Mouse (Mus musculus): ENCODE measurements around the gene Oas2. TPM values are rescaled to one million over a fixed set of nuclear protein-coding genes. Genes with fewer than 3 reads are reported as not detected.
"Not testable (repeated sequence)": the region's sequence is repeated elsewhere in the genome, so short reads cannot be mapped to it uniquely, and the experiment has no call there.

Oas2 gene
- not detected for polyA plus RNA-seq (2021)

- H3K27me3 ChIP-seq: no peaks in the 10 kb centered on the region
- no peak for ATAC-seq
- in situ Hi-C loops (cut with MboI; ENCODE audit: low pct_unique_long_range_greater_than_20kb): no loop called here
- no peak for DNase-seq (ENCODE audit: low read depth, low spot score)
- POLR2A ChIA-PET: interaction anchor here (0.6 kb wide), 1 partner anchor 25 kb away, joined by 4 read pairs; no protein-coding TSS in a partner anchor
- no peak for TF ChIP-seq CTCF (IDR thresholded peaks at IDR 0.05)
- CTCF ChIA-PET: no interaction called here
These were observed at the start of gene Oas2 for GRCm38 (mm10) chr5:120749688-120750087. Oas2 (minus strand) TSS chr5:120749853.

- H3K27me3 ChIP-seq; ATAC-seq; DNase-seq (ENCODE audit: low read depth, low spot score); POLR2A ChIA-PET; CTCF ChIA-PET: not testable (repeated sequence)
- in situ Hi-C loops (cut with MboI; ENCODE audit: low pct_unique_long_range_greater_than_20kb): loop anchor here (5.0 kb wide), 1 partner anchor 93 kb away; no protein-coding TSS in a partner anchor
These were observed 49.3 kb upstream of the Oas2 start for GRCm38 (mm10) chr5:120798943-120799342.

GRCm38 (mm10) chr5:120798147-120798546 lies 48.5 kb upstream of the Oas2 start:
- CTCF ChIA-PET; DNase-seq (ENCODE audit: low read depth, low spot score); ATAC-seq; POLR2A ChIA-PET; H3K27me3 ChIP-seq: not testable (repeated sequence)
- in situ Hi-C loops (cut with MboI; ENCODE audit: low pct_unique_long_range_greater_than_20kb): loop anchor here (5.0 kb wide), 1 partner anchor 94 kb away; no protein-coding TSS in a partner anchor

GRCm38 (mm10) chr5:120795480-120796034 lies 45.9 kb upstream of the Oas2 start, which contains the start of gene Oas1e:
Oas1e (minus strand) TSS chr5:120795530.
- DNase-seq (ENCODE audit: low read depth, low spot score); POLR2A ChIA-PET; H3K27me3 ChIP-seq; ATAC-seq: not testable (repeated sequence)
- CTCF ChIA-PET: interaction anchor here (0.7 kb wide), 1 partner anchor 1847 kb away, joined by 3 read pairs; no protein-coding TSS in a partner anchor
- in situ Hi-C loops (cut with MboI; ENCODE audit: low pct_unique_long_range_greater_than_20kb): loop anchor here (5.0 kb wide), 1 partner anchor 97 kb away; no protein-coding TSS in a partner anchor

GRCm38 (mm10) chr5:120793043-120793442 lies 43.4 kb upstream of the Oas2 start:
- DNase-seq (ENCODE audit: low read depth, low spot score) (no peak), ATAC-seq (peak; percentile 23)
- ChIA-PET POLR2A (no interaction called here), CTCF (interaction anchor here (1.1 to 1.4 kb wide), 3 partner anchors 43 to 63 kb away, joined by 3 to 4 read pairs (median 3); no protein-coding TSS in a partner anchor)
- TF ChIP-seq CTCF (IDR thresholded peaks at IDR 0.05): peak; percentile 85
- H3K27me3 ChIP-seq: no peaks in the 10 kb centered on the region
- in situ Hi-C loops (cut with MboI; ENCODE audit: low pct_unique_long_range_greater_than_20kb): no loop called here

- DNase-seq (ENCODE audit: low read depth, low spot score): no peak
- no peaks in the 10 kb centered on the region for H3K27me3 ChIP-seq
- ATAC-seq: no peak
- in situ Hi-C loops (cut with MboI; ENCODE audit: low pct_unique_long_range_greater_than_20kb): no loop called here
- ChIA-PET POLR2A (no interaction called here), CTCF (no interaction called here)
- no peak for TF ChIP-seq CTCF (IDR thresholded peaks at IDR 0.05)
These were observed 37.4 kb upstream of the Oas2 start for GRCm38 (mm10) chr5:120787042-120787441.

- CTCF ChIA-PET: no interaction called here
These were observed 32.8 kb upstream of the Oas2 start for GRCm38 (mm10) chr5:120782446-120782845.

GRCm38 (mm10) chr5:120781646-120782045 lies 32.0 kb upstream of the Oas2 start:
- in situ Hi-C loops (cut with MboI; ENCODE audit: low pct_unique_long_range_greater_than_20kb): no loop called here
- DNase-seq (ENCODE audit: low read depth, low spot score) (no peak), ATAC-seq (no peak)
- POLR2A ChIA-PET: no interaction called here
- TF ChIP-seq CTCF (IDR thresholded peaks at IDR 0.05): no peak
- H3K27me3 ChIP-seq: no peaks in the 10 kb centered on the region
- CTCF ChIA-PET: no interaction called here

More at GRCm38 (mm10) chr5:120782446-120782845, 32.8 kb upstream of the Oas2 start:
- no peaks in the 10 kb centered on the region for H3K27me3 ChIP-seq
- ATAC-seq: no peak
- POLR2A ChIA-PET: no interaction called here
- no peak for DNase-seq (ENCODE audit: low read depth, low spot score)
- no peak for TF ChIP-seq CTCF (IDR thresholded peaks at IDR 0.05)
- in situ Hi-C loops (cut with MboI; ENCODE audit: low pct_unique_long_range_greater_than_20kb): no loop called here

- ChIA-PET POLR2A (no interaction called here), CTCF (no interaction called here)
- DNase-seq (ENCODE audit: low read depth, low spot score): no peak
- no peaks in the 10 kb centered on the region for H3K27me3 ChIP-seq
- no peak for TF ChIP-seq CTCF (IDR thresholded peaks at IDR 0.05)
- ATAC-seq: peak; percentile 36
- in situ Hi-C loops (cut with MboI; ENCODE audit: low pct_unique_long_range_greater_than_20kb): loop anchor here (5.0 kb wide), 1 partner anchor 62 kb away; no protein-coding TSS in a partner anchor
These were observed 30.3 kb upstream of the Oas2 start for GRCm38 (mm10) chr5:120779922-120780321.

GRCm38 (mm10) chr5:120778941-120779340 lies 29.3 kb upstream of the Oas2 start:
- POLR2A ChIA-PET: no interaction called here
- CTCF ChIA-PET: no interaction called here
- ATAC-seq (no peak), DNase-seq (ENCODE audit: low read depth, low spot score) (no peak)
- no peaks in the 10 kb centered on the region for H3K27me3 ChIP-seq
- TF ChIP-seq CTCF (IDR thresholded peaks at IDR 0.05): no peak
- in situ Hi-C loops (cut with MboI; ENCODE audit: low pct_unique_long_range_greater_than_20kb): loop anchor here (5.0 kb wide), 1 partner anchor 63 kb away; no protein-coding TSS in a partner anchor

GRCm38 (mm10) chr5:120777478-120777877 lies 27.8 kb upstream of the Oas2 start, which contains the start of gene Oas3:
Oas3 (minus strand) TSS chr5:120777661.
- in situ Hi-C loops (cut with MboI; ENCODE audit: low pct_unique_long_range_greater_than_20kb): loop anchor here (5.0 kb wide), 1 partner anchor 65 kb away; no protein-coding TSS in a partner anchor
- ATAC-seq (no peak), DNase-seq (ENCODE audit: low read depth, low spot score) (no peak)
- ChIA-PET CTCF (no interaction called here), POLR2A (no interaction called here)
- TF ChIP-seq CTCF (IDR thresholded peaks at IDR 0.05): no peak
- H3K27me3 ChIP-seq: no peaks in the 10 kb centered on the region
